Mouse (Mus musculus): ENCODE results near the gene Rnaseh2b. TPM values are rescaled to one million over a fixed set of nuclear protein-coding genes. Genes with fewer than 3 reads are reported as not detected.

Rnaseh2b gene
- polyA plus RNA-seq, 1 experiment, result 57.3 TPM

DNA sequence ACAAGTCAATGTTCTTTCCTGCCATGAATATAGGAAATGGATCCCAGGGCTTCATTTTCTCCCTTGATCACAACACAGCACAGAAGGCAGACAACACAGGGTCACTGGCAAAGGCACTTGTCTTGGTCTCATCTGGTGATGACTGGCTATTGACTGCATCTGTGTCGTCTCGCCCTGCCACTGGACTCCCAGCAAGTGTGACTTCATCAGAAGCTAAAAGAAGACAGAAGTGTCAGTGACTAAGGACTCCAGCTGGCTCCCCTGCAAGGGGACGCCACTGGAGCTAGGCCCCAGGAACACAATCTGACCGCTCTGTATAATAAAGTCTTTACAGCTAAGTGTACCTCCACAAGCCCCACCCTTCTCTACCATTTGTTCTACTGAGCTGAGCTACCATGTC, 100.4 kb downstream of the Rnaseh2b start:
- Histone ChIP-seq H3K27ac (ENCODE audit: control insufficient read depth, insufficient read depth, low read depth, low read length, poor library complexity) (no peak overlapping the region), H3K4me3 (replicated peaks; ENCODE audit: control insufficient read depth, low read depth, low read length) (no peak overlapping the region), H3K4me1 (ENCODE audit: control insufficient read depth, insufficient read depth, low read length) (no peaks in the 10 kb centered on the region; the same call in 1 of the 2 replicates)
- WGBS, result 72% methylated on average over 4 of the region's 4 CpGs
- TF ChIP-seq CTCF (IDR thresholded peaks at IDR 0.05; ENCODE audit: control insufficient read depth, insufficient read depth, low read length) (no peak), POLR2A (IDR thresholded peaks at IDR 0.05; ENCODE audit: borderline replicate concordance, control insufficient read depth, low read depth, low read length) (no peak)

DNA sequence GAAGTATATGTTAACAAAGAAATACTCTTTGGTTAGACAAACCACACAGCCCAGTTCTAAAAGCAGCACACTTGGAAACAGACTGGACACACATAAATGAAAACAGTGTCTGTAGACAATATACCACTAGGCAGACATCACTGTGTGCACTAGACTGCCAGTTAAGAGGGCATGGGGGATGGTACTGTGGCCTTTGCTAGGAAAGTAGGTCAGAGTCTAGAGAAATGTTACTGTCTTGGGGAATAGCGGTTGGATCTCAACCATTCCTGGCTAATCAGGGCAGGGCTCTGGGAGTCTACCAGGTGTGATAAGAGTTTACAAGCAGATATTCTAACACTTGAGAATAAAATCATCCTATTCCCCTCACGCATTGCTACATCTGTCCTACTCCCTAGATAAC, 103.0 kb downstream of the Rnaseh2b start:
- 82% methylated on average over 2 of the region's 2 CpGs for WGBS

DNA sequence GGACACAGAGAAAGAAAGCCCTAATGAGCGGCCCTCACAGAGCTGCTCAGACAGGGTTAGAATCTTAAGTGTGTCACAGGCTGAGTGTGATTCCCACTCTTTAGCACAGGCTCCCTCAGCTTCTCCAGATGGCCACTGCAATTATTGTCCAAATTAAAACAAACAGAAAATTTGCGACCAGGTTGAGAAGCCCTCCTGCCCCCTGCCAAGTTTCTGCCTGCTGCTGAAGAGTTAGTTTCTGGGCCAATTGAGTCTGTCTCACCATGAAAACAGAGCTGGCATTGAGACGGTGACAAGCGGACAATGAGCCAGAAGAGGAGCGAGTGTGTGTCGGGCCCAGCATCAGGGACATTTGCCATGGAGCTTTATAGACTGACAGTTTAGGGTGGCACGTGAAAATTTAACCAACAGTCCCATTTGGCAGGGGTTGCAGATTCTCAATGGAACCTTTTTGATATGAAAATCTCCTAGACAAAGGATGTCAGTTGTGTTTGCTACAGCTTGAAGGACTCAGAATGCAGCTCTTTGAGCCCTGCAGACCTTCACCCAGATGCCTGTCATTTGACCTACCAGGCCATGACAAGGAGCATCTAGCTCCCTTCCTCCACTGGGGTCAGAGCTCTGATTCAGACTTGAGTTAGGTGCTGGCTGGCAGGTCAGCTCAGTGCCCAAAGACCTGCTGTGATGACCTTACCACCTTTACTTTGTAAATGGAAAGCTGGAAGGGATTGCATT, 123.8 kb downstream of the Rnaseh2b start:
- 84% methylated on average over 7 of the region's 7 CpGs for WGBS
- H3K27ac ChIP-seq (ENCODE audit: control insufficient read depth, insufficient read depth, low read depth, low read length, poor library complexity), result no peak overlapping the region
- no peak overlapping the region for H3K4me3 ChIP-seq (replicated peaks; ENCODE audit: control insufficient read depth, low read depth, low read length)
- TF ChIP-seq POLR2A (IDR thresholded peaks at IDR 0.05; ENCODE audit: borderline replicate concordance, control insufficient read depth, low read depth, low read length), result no peak
- TF ChIP-seq CTCF (IDR thresholded peaks at IDR 0.05; ENCODE audit: control insufficient read depth, insufficient read depth, low read length), result no peak
- H3K4me1 ChIP-seq (ENCODE audit: control insufficient read depth, insufficient read depth, low read length), result no peaks in the 10 kb centered on the region

More for the DNA sequence above, 103.0 kb downstream of the Rnaseh2b start:
- H3K4me1 ChIP-seq (ENCODE audit: control insufficient read depth, insufficient read depth, low read length), result no peaks in the 10 kb centered on the region
- H3K27ac ChIP-seq (ENCODE audit: control insufficient read depth, insufficient read depth, low read depth, low read length, poor library complexity), result no peak overlapping the region
- TF ChIP-seq POLR2A (IDR thresholded peaks at IDR 0.05; ENCODE audit: borderline replicate concordance, control insufficient read depth, low read depth, low read length) (no peak), CTCF (IDR thresholded peaks at IDR 0.05; ENCODE audit: control insufficient read depth, insufficient read depth, low read length) (no peak)
- no peak overlapping the region for H3K4me3 ChIP-seq (replicated peaks; ENCODE audit: control insufficient read depth, low read depth, low read length)

DNA sequence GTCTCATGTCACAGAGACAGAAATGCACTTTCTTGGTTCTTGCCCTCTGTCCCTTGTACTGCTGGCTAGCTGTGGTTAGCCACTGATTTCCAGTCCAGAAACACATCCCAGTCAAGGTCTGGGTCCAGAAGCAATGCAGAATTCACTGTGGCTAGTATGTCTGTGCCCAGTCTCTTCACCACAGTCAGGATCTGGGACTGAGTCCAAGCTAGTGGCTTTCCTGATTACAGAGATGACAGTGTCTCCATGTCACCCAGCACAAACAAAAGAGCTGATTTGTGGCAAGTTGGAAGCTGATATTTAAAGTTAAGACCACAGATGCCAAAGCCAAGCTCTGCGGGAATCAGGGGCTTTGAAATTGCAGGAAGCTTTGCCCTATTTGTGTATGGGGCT, 124.3 kb downstream of the Rnaseh2b start:
- TF ChIP-seq CTCF (IDR thresholded peaks at IDR 0.05; ENCODE audit: control insufficient read depth, insufficient read depth, low read length) (no peak), POLR2A (IDR thresholded peaks at IDR 0.05; ENCODE audit: borderline replicate concordance, control insufficient read depth, low read depth, low read length) (no peak)
- 0% methylated on average over 1 of the region's 1 CpGs for WGBS

DNA sequence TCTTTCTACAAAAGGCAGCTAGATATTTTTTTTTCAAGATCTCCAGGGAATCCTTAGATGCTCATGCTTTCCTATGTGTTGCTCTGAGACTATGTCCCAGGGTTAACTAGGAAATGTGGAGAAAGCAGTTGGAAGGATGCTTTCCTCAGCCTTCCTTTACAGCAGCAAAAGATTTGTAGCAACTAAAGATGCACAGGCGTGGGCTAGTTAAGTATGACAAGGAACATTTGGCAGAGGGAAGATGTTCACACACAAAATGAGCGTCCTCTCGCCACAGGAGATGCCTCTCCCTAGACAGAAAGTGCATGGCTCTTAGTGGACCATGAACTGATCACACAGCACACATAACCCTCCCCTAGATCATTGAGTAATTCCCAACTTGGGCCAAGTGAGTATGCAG, 125.1 kb downstream of the Rnaseh2b start:
- H3K4me3 ChIP-seq (replicated peaks; ENCODE audit: control insufficient read depth, low read depth, low read length), result no peak overlapping the region
- TF ChIP-seq CTCF (IDR thresholded peaks at IDR 0.05; ENCODE audit: control insufficient read depth, insufficient read depth, low read length), result no peak
- TF ChIP-seq POLR2A (IDR thresholded peaks at IDR 0.05; ENCODE audit: borderline replicate concordance, control insufficient read depth, low read depth, low read length), result no peak
- no peak overlapping the region for H3K27ac ChIP-seq (ENCODE audit: control insufficient read depth, insufficient read depth, low read depth, low read length, poor library complexity)
- WGBS, result 78% methylated on average over 3 of the region's 3 CpGs
- H3K4me1 ChIP-seq (ENCODE audit: control insufficient read depth, insufficient read depth, low read length), result no peaks in the 10 kb centered on the region

More for the DNA sequence above, 124.3 kb downstream of the Rnaseh2b start:
- Histone ChIP-seq H3K4me1 (ENCODE audit: control insufficient read depth, insufficient read depth, low read length) (no peaks in the 10 kb centered on the region), H3K27ac (ENCODE audit: control insufficient read depth, insufficient read depth, low read depth, low read length, poor library complexity) (no peak overlapping the region), H3K4me3 (replicated peaks; ENCODE audit: control insufficient read depth, low read depth, low read length) (no peak overlapping the region)

DNA sequence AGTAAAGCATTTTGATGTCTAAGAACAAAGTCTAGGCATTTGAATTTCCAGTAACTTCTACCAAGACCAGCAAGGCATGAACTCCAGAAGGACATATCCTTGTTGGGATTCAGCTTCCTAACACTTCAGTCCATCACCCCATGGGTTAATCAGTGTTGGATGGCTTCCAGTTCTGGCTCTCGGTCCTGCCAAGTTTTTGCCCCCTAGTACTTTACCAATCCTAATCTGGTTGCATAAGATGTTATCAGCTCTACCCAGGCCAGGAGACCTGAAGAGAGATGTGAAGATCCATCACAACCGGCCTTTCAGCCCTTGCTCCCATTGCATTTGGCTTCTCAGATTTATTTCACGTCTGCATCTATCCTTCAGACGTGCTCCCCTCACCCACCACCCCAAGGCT, 129.9 kb downstream of the Rnaseh2b start:
- 58% methylated on average over 4 of the region's 4 CpGs for WGBS
- H3K4me3 ChIP-seq (replicated peaks; ENCODE audit: control insufficient read depth, low read depth, low read length), result no peak overlapping the region
- no peak overlapping the region for H3K27ac ChIP-seq (ENCODE audit: control insufficient read depth, insufficient read depth, low read depth, low read length, poor library complexity)
- no peak for TF ChIP-seq CTCF (IDR thresholded peaks at IDR 0.05; ENCODE audit: control insufficient read depth, insufficient read depth, low read length)
- TF ChIP-seq POLR2A (IDR thresholded peaks at IDR 0.05; ENCODE audit: borderline replicate concordance, control insufficient read depth, low read depth, low read length), result no peak
- no peaks in the 10 kb centered on the region; the same call in 1 of the 2 replicates for H3K4me1 ChIP-seq (ENCODE audit: control insufficient read depth, insufficient read depth, low read length)

Other genes with a start within 250 kb of the Rnaseh2b start
- not detected in 2 replicates for gene Dleu7, start 458 bp downstream of the Rnaseh2b start, polyA plus RNA-seq (2011; ENCODE audit: insufficient read depth, insufficient read length, low replicate concordance, missing spikeins)
- not detected in 2 replicates for gene Gucy1b2, start 163.7 kb downstream of the Rnaseh2b start, polyA plus RNA-seq (2011; ENCODE audit: insufficient read depth, insufficient read length, low replicate concordance, missing spikeins)

All from bone marrow, adult 2 months (tissue).